Mouse (Mus musculus): Measurements from ENCODE around the gene Amd1.

Amd1 gene

GRCm38 (mm10) chr10:40250969-40251368, 51.0 kb downstream of the Amd1 start:
- DNase-seq (ENCODE audit: low spot score) = no peak

- no peak for DNase-seq (ENCODE audit: low spot score)
Observed at GRCm38 (mm10) chr10:40249625-40250024, 52.4 kb downstream of the Amd1 start.

GRCm38 (mm10) chr10:40247166-40247716, 54.7 kb downstream of the Amd1 start:
- no peak for DNase-seq (ENCODE audit: low spot score)

- peak; percentile 82 for DNase-seq (ENCODE audit: low spot score)
Observed at GRCm38 (mm10) chr10:40246374-40247165, 55.4 kb downstream of the Amd1 start, which contains the start of gene Rpf2. Gene Rpf2 (minus strand): TSS chr10:40247036.

- DNase-seq (ENCODE audit: low spot score) = no peak
Observed at GRCm38 (mm10) chr10:40237826-40238225, 64.2 kb downstream of the Amd1 start.

Data from testis, postnatal 10 days (tissue).